Mouse (Mus musculus): ENCODE data around the gene Chp1. TPM values are rescaled to one million over a fixed set of nuclear protein-coding genes. Genes with fewer than 3 reads are reported as not detected.

Chp1 gene
- polyA plus RNA-seq, 1 experiment from 2014 or later = 56.6 TPM

DNA sequence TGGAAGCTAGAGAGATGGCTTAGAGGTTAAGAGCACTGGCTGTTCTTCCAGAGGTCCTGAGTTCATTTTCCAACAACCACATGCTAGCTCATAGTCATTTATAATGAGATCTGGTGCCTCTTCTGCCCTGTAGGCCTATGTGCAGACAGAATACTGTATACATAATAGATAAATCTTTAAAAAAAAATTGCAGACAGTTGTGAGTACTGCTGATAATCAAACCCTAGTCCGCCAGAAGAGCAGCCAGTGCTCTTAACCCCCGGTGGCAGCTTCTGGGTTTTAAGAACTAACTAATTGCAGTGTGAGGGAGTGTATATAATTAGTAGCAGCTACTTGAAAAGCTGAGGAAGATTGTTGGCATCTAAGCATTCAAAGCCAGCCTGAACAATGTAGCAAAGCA, 35.9 kb downstream of the Chp1 start:
- Histone ChIP-seq H3K36me3 (ENCODE audit: control insufficient read depth, insufficient read depth, low read length) (no peaks in the 10 kb centered on the region), H3K4me1 (replicated peaks; ENCODE audit: control insufficient read depth, insufficient read depth, low read length) (no peaks in the 10 kb centered on the region), H3K27ac (ENCODE audit: low read depth, low read length) (no peak overlapping the region), H3K4me3 (ENCODE audit: low read depth, low read length) (no peak overlapping the region), H3K27me3 (ENCODE audit: control insufficient read depth, insufficient read depth, low read length) (no peaks in the 10 kb centered on the region), H3K9ac (ENCODE audit: low read length) (no peak overlapping the region), H3K9me3 (ENCODE audit: control insufficient read depth, low read length) (no peaks in the 10 kb centered on the region), H3K4me2 (ENCODE audit: low read depth, low read length, severe bottlenecking) (no peak overlapping the region)
- 54% methylated on average over 2 of the region's 2 CpGs for WGBS
- no peak for ATAC-seq (replicated peaks; ENCODE audit: low FRiP score)
- no peak for DNase-seq (ENCODE audit: low spot score)

GRCm38 (mm10) chr2:119584282-119584681, 36.8 kb downstream of the Chp1 start:
- no peak overlapping the region for H3K9ac ChIP-seq (ENCODE audit: low read length)
- no peak overlapping the region for H3K4me2 ChIP-seq (ENCODE audit: low read depth, low read length, severe bottlenecking)
- no peaks in the 10 kb centered on the region for H3K4me1 ChIP-seq (replicated peaks; ENCODE audit: control insufficient read depth, insufficient read depth, low read length)
- no peak for DNase-seq (ENCODE audit: low spot score)
- no peaks in the 10 kb centered on the region for H3K27me3 ChIP-seq (ENCODE audit: control insufficient read depth, insufficient read depth, low read length)
- H3K36me3 ChIP-seq (ENCODE audit: control insufficient read depth, insufficient read depth, low read length) = no peaks in the 10 kb centered on the region
- no peak overlapping the region for H3K4me3 ChIP-seq (ENCODE audit: low read depth, low read length)
- ATAC-seq (replicated peaks; ENCODE audit: low FRiP score) = no peak
- no peaks in the 10 kb centered on the region for H3K9me3 ChIP-seq (ENCODE audit: control insufficient read depth, low read length)
- no peak overlapping the region for H3K27ac ChIP-seq (ENCODE audit: low read depth, low read length)
- WGBS = 89% methylated on average over 8 of the region's 8 CpGs

DNA sequence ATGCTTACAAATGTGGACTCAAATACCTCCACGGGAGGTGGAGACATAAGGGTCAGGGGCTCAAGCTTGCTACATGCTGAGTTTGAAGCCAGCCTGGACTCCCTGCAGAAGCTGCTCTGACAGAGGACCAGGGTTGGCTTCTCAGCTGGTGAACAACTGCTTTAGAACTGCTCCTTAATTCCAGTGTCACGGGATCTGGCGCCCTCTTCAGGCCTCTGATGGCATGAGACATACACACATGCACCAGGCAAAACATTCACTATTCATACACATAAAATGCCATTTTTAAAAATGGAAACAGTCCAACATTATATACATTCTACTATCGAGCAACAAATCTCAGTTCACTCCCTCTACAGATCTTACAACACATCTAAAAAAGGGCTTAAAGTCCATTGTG, 39.9 kb downstream of the Chp1 start:
- Histone ChIP-seq H3K9ac (ENCODE audit: low read length) (no peak overlapping the region), H3K9me3 (ENCODE audit: control insufficient read depth, low read length) (no peaks in the 10 kb centered on the region), H3K27ac (ENCODE audit: low read depth, low read length) (no peak overlapping the region), H3K27me3 (ENCODE audit: control insufficient read depth, insufficient read depth, low read length) (no peaks in the 10 kb centered on the region), H3K4me3 (ENCODE audit: low read depth, low read length) (no peak overlapping the region), H3K4me1 (replicated peaks; ENCODE audit: control insufficient read depth, insufficient read depth, low read length) (no peaks in the 10 kb centered on the region), H3K36me3 (ENCODE audit: control insufficient read depth, insufficient read depth, low read length) (no peaks in the 10 kb centered on the region), H3K4me2 (ENCODE audit: low read depth, low read length, severe bottlenecking) (no peak overlapping the region)
- 12% methylated on average over 4 of the region's 4 CpGs for WGBS
- ATAC-seq (replicated peaks; ENCODE audit: low FRiP score) (no peak), DNase-seq (ENCODE audit: low spot score) (peak; percentile 78)

GRCm38 (mm10) chr2:119591247-119591646, 43.8 kb downstream of the Chp1 start:
- H3K4me2 ChIP-seq (ENCODE audit: low read depth, low read length, severe bottlenecking) = no peak overlapping the region
- 0 out of 2 replicates have a peak, but pooled peaks cover 4% of the 10 kb centered on the region for H3K4me1 ChIP-seq (replicated peaks; ENCODE audit: control insufficient read depth, insufficient read depth, low read length)
- no peaks in the 10 kb centered on the region for H3K9me3 ChIP-seq (ENCODE audit: control insufficient read depth, low read length)
- H3K27me3 ChIP-seq (ENCODE audit: control insufficient read depth, insufficient read depth, low read length) = no peaks in the 10 kb centered on the region
- H3K36me3 ChIP-seq (ENCODE audit: control insufficient read depth, insufficient read depth, low read length) = no peaks in the 10 kb centered on the region; the same call in 1 of the 2 replicates
- H3K9ac ChIP-seq (ENCODE audit: low read length) = no peak overlapping the region
- no peak for ATAC-seq (replicated peaks; ENCODE audit: low FRiP score)
- no peak overlapping the region for H3K27ac ChIP-seq (ENCODE audit: low read depth, low read length)
- DNase-seq (ENCODE audit: low spot score) = no peak
- H3K4me3 ChIP-seq (ENCODE audit: low read depth, low read length) = no peak overlapping the region
- WGBS = 93% methylated on average over 3 of the region's 3 CpGs

DNA sequence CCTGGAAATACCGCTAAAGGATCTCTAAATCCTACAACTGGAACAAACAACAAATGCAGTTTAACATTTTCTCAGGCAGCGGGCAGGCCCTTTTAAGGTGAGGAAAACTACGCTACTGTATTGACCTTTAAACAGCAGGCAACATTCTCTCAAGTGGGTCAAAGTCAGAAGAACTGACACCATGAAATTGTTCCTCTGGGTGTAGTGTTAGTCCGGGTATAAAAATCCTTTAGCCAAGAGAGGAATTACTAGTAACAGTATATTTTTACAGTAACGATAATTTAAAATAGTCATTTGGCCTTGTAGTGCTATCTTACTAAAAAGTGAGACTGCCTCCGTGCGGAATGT, 46.2 kb downstream of the Chp1 start:
- Histone ChIP-seq H3K4me1 (replicated peaks; ENCODE audit: control insufficient read depth, insufficient read depth, low read length) (0 out of 2 replicates have a peak, but pooled peaks cover 4% of the 10 kb centered on the region), H3K9ac (ENCODE audit: low read length) (peak overlapping the region; percentile 41), H3K9me3 (ENCODE audit: control insufficient read depth, low read length) (no peaks in the 10 kb centered on the region), H3K4me3 (ENCODE audit: low read depth, low read length) (peak overlapping the region; percentile 94), H3K36me3 (ENCODE audit: control insufficient read depth, insufficient read depth, low read length) (peaks cover 4% of the 10 kb centered on the region), H3K27ac (ENCODE audit: low read depth, low read length) (peak overlapping the region; percentile 68), H3K4me2 (ENCODE audit: low read depth, low read length, severe bottlenecking) (peak overlapping the region; percentile 66; the same call in 1 of the 2 replicates), H3K27me3 (ENCODE audit: control insufficient read depth, insufficient read depth, low read length) (no peaks in the 10 kb centered on the region)
- DNase-seq (ENCODE audit: low spot score) (no peak), ATAC-seq (replicated peaks; ENCODE audit: low FRiP score) (peak; percentile 57)
- WGBS = 11% methylated on average over 7 of the region's 7 CpGs

- Histone ChIP-seq H3K4me2 (ENCODE audit: low read depth, low read length, severe bottlenecking) (peak overlapping the region; percentile 66), H3K9ac (ENCODE audit: low read length) (peak overlapping the region; percentile 96), H3K36me3 (ENCODE audit: control insufficient read depth, insufficient read depth, low read length) (peaks cover 4% of the 10 kb centered on the region), H3K4me3 (ENCODE audit: low read depth, low read length) (peak overlapping the region; percentile 94), H3K27me3 (ENCODE audit: control insufficient read depth, insufficient read depth, low read length) (no peaks in the 10 kb centered on the region), H3K27ac (ENCODE audit: low read depth, low read length) (peak overlapping the region; percentile 78), H3K9me3 (ENCODE audit: control insufficient read depth, low read length) (no peaks in the 10 kb centered on the region), H3K4me1 (replicated peaks; ENCODE audit: control insufficient read depth, insufficient read depth, low read length) (0 out of 2 replicates have a peak, but pooled peaks cover 4% of the 10 kb centered on the region)
- under 1% methylated on average over 58 of the region's 61 CpGs for WGBS
- ATAC-seq (replicated peaks; ENCODE audit: low FRiP score) = peak; percentile 97
- DNase-seq (ENCODE audit: low spot score) = peak; percentile 96
Measured at GRCm38 (mm10) chr2:119594113-119594981, 46.9 kb downstream of the Chp1 start.

DNA sequence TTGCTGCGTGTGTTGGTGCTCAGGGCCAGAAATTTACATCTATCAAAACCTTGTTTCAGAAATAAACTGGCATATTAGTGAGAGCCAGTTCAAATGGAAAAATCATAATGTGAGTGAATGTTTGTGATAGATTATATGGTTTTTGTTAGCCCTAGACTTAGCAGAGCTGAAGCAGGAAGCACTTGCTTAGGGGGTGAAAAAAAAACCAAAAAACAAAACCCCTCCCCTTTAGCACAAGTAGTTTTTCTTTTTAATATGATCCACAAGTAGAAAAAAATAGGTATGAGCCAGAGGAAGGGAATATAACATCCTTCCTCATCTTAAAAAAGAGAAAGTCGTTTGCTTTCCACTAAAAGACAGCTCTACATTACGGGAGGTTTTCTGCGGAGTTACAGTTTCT, 47.8 kb downstream of the Chp1 start:
- no peak for DNase-seq (ENCODE audit: low spot score)
- H3K9ac ChIP-seq (ENCODE audit: low read length) = peak overlapping the region; percentile 96; the same call in 1 of the 2 replicates
- no peaks in the 10 kb centered on the region for H3K9me3 ChIP-seq (ENCODE audit: control insufficient read depth, low read length)
- H3K4me3 ChIP-seq (ENCODE audit: low read depth, low read length) = peak overlapping the region; percentile 94
- ATAC-seq (replicated peaks; ENCODE audit: low FRiP score) = no peak
- H3K27me3 ChIP-seq (ENCODE audit: control insufficient read depth, insufficient read depth, low read length) = no peaks in the 10 kb centered on the region
- H3K4me1 ChIP-seq (replicated peaks; ENCODE audit: control insufficient read depth, insufficient read depth, low read length) = 0 out of 2 replicates have a peak, but pooled peaks cover 4% of the 10 kb centered on the region
- H3K36me3 ChIP-seq (ENCODE audit: control insufficient read depth, insufficient read depth, low read length) = peaks cover 8% of the 10 kb centered on the region
- WGBS = 71% methylated on average over 4 of the region's 4 CpGs
- peak overlapping the region; percentile 66 for H3K4me2 ChIP-seq (ENCODE audit: low read depth, low read length, severe bottlenecking)
- no peak overlapping the region for H3K27ac ChIP-seq (ENCODE audit: low read depth, low read length)

DNA sequence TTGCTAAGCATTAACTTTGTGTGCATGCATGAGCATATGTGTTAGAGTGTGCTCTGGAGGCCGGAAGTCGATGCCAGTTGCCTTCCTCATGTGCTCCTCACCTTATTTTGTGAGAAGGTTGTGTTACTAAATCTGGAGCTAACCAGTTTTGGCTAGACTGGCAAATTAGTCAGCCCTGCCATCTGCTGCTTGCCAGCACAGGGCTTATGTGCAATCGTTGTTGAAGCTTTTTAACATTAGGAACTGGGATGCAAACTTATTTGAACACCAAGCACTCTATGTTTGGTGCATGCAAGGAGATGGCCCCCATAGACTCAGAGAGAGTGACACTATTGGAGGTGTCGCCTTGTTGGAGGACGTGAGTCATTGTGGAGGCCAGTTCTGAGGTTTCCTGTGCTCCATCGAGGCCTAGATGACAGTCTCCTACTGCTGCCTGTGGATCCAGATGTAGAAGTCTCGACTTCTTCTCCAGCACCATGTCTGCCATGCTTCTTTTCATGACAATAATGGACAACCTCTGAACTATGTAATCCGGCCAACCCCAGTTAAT, 49.4 kb downstream of the Chp1 start:
- H3K4me2 ChIP-seq (ENCODE audit: low read depth, low read length, severe bottlenecking) = no peak overlapping the region
- H3K36me3 ChIP-seq (ENCODE audit: control insufficient read depth, insufficient read depth, low read length) = peaks cover 9% of the 10 kb centered on the region
- H3K9me3 ChIP-seq (ENCODE audit: control insufficient read depth, low read length) = no peaks in the 10 kb centered on the region
- H3K4me1 ChIP-seq (replicated peaks; ENCODE audit: control insufficient read depth, insufficient read depth, low read length) = 0 out of 2 replicates have a peak, but pooled peaks cover 4% of the 10 kb centered on the region
- DNase-seq (ENCODE audit: low spot score) (no peak), ATAC-seq (replicated peaks; ENCODE audit: low FRiP score) (no peak)
- no peak overlapping the region for H3K9ac ChIP-seq (ENCODE audit: low read length)
- no peak overlapping the region for H3K4me3 ChIP-seq (ENCODE audit: low read depth, low read length)
- 95% methylated on average over 8 of the region's 8 CpGs for WGBS
- no peak overlapping the region for H3K27ac ChIP-seq (ENCODE audit: low read depth, low read length)
- H3K27me3 ChIP-seq (ENCODE audit: control insufficient read depth, insufficient read depth, low read length) = no peaks in the 10 kb centered on the region

All from forebrain, embryonic 11.5 days (tissue).